Mouse (Mus musculus): ENCODE results near the gene Best1.
A peak's percentile ranks its signal among the peaks of the same experiment; 100 is the strongest.

Gene Best1

DNA sequence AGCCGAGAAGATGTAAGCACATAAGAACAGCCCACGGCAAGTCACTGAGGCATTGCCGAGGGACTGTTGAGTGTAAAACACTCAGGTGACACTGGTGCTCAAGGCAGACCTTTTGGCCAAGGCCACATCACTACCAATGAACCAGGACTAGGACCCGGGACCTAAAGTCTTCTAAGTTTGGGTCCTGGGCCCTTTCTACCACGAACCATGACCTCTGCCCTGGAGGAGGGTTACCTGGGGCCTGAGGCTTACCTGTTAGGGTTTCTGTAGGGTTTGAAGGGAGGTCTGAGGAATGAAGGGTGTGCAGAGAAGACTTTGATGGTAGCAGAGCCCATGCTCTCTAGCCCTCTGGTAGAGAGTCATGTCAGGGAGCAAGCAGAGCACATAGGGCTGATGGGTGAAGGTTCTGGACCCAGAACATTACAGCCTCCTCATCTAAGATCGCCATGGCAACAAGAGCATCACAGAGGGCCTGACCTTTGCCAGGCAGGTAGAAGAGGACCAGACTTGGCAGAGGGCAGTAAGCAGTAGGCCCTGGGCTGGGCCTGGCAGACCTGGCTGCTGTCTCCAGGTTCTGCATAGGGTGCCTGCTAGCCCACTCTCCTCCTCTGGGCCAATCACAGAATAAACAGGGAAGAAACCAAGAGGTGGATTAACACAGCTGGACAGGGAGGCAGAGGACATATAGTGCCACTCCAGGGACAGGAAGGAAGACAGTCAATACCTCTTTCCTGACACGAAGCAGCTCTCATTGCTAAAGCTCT is at the start of gene Best1, which contains the start of gene Rab3il1:
Gene Best1 (minus strand): TSS at position 428 of the 764 bp plus-strand sequence.
Gene Rab3il1 (plus strand): TSS at position 464 of the 764 bp plus-strand sequence.
- no peak for DNase-seq (ENCODE audit: low spot score)

DNA sequence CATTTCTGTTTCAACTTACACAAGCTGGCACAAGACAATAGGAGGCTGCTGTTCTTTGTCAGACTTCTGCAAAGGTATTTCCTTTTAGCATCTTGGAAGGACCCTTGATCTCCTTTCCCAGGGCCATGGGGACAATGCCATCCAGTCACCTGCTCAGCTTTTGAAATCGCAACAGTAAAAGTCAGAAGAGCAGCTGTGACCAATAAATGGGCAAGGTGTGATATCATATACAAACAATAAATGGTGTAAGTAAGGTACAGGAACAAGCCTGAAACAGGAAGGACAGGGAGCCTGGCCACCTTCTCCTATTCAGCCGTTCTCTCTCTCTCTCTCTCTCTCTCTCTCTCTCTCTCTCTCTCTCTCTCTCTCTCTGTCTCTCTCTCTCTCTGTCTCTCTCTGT is 49.0 kb upstream of the Best1 start:
- DNase-seq (ENCODE audit: low spot score) = no peak

DNA sequence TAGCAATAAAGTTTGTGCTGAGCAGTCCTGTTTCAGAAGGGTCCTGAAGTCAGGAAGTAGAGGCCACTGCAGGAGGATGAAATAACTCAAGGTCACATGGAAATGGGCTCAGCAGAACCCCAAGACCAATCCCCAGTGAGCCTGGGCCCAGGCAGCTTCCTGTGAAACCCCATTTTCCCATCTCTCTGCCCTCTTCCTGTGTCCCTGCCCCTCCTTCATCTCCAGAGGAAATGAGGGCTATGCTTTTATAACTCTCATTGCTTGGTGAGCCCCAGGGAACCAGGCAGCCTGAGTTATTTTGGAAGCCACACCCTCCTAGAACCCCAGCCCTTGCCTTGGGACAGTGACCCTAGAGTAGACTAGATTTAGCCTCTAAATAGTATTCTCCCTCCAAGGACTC is 48.1 kb upstream of the Best1 start:
- DNase-seq (ENCODE audit: low spot score) = no peak

DNA sequence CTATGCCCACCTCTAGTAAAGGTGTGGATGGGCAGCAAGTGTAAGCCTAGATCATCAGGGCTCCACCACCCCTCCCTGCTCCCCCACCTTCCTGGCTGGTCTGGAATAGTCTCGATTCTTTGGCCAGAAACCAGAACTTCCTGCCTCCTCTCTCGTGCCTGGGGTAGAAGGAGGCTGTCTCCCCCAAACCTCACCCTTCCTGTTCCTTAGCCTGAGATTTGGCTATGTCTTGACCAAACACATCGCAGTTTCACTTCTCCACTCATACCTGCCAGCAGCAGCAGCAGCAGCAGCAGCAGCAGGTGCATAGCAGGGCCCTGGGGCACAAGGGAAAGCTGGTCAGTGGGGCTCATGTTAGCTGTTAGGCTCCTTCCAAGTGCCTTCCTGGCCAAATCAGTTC is 45.5 kb upstream of the Best1 start:
- no peak for DNase-seq (ENCODE audit: low spot score)

DNA sequence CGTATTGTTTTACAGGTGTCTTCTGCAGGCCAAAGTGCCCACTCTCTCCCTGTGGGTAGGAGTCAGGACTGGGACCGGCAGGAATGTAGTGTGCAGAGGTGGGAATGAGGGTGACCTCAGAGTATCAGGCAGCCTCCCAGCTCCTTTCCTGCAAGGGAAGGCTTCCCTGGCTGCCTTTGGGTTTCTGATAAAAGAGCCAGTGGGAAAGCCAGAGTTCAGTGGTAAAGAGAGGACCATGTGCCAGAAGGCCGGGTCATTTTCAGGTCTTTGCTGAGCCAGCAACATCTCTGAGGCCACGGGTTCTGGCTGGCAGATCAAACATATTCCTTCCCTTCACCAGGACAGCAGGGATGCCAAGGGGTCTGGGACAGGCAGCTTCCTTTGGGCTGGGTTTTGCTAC is 44.9 kb upstream of the Best1 start:
- DNase-seq (ENCODE audit: low spot score) = no peak

DNA sequence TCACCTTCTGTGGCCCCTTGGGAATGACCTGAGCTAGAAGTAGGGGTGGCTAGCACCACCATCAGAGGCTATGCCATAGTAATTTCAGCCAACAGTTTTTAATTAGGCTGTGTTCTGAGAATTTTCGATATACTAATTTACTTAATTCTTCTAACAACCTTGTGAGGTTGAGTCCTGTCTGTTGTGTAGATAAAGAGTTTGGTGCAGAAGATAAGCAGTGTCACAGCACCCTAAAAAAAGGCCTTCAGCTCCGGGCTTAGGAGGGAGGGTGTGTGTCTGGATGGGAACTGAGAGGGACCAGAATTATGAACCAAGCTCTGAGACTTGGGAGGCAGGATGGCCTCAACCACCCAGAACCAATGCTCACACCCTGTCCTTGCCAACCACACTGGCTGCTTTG is 44.3 kb upstream of the Best1 start:
- no peak for DNase-seq (ENCODE audit: low spot score)

DNA sequence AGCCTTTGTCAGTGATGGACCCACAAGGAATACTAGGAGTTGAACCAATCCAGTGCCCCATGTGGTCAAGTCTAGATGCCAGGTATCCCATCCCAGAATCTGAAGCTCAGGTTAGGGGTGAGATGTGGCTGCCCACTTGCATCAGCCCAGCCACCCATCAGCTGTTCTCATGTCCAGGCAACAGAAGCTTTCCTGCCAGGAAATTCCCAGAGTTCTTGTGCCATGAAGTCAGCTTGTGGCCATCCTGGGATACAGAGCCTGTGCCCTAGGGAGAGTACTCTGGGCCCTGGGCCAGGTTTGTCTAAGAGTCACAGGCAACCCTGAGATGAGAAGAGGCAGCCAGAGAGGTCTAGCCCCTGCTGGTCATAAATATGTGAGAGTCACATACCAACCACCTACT is 42.2 kb upstream of the Best1 start:
- DNase-seq (ENCODE audit: low spot score) = no peak

DNA sequence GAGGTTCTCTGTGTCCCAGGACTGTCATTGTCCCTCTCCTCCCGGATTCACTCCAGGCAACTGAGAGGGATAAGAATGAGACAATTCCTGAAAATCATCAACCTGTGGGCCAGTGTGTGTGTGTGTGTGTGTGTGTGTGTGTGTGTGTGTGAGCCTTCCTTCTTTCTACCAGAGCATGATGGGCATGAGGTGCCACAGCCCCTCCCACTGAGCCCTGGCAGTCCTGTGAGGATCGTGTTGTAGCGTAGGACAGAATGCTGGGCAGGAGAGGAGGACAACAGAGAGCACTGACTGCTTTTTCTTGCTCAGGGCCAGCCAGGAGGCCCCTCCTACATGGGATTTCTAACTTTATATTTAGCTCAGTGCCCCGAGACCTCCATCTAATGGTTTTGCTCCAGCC is 41.4 kb upstream of the Best1 start:
- DNase-seq (ENCODE audit: low spot score) = no peak

DNA sequence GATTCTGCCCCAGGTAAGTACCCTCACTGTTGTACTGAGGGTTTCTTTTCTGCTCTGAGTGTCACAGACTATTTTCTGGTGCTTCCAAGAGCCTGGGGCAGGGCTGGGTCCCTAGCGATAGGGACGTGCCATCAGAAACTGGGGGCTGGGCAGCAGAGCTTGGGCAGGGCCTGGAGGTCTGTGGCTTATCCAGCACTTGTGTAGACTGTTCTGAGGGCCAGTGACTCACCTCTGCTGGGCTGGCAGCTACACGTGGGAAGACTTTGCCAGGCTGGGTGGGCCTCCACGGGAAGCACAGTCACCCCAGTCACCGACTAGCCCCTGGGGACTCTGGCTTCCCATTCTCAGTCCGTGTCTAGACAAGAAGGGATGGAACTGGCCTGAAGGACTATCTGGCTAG is 40.8 kb upstream of the Best1 start:
- DNase-seq (ENCODE audit: low spot score) = no peak

DNA sequence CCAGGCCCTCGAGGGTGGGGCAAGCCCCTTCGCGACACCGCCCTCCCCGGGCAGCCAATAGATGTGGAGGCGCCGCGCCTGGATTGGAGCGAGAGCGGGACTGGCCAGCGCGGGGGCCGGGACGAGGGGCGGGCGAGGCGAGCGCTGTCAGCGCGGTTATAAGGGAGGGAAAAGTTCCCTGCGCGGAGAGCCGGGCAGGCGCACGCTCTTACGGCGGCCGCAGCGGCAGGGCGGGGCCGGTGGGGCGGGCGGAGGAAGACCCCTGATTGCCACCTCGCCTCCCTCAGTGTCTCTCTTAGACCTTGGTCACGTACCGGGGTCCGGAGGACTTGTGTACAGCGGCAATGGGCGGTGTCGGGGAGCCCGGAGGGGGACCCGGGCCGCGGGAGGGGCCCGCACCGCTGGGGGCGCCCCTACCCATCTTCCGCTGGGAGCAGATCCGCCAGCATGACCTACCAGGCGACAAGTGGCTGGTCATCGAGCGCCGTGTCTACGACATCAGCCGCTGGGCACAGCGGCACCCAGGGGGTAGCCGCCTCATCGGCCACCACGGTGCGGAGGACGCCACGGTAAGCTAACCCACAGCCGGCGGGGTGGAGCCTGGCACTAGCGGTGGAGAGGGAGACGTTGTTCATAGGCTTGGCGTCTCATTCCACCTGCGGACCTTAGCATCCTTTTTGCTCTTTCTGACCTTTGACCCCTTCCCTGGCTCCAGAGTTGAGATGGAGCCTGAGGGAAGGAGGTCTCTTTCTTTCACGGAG is 40.1 kb upstream of the Best1 start, which contains the start of gene Fads3:
Gene Fads3 (plus strand): TSS at position 182 of the 761 bp plus-strand sequence.
- DNase-seq (ENCODE audit: low spot score) = no peak

DNA sequence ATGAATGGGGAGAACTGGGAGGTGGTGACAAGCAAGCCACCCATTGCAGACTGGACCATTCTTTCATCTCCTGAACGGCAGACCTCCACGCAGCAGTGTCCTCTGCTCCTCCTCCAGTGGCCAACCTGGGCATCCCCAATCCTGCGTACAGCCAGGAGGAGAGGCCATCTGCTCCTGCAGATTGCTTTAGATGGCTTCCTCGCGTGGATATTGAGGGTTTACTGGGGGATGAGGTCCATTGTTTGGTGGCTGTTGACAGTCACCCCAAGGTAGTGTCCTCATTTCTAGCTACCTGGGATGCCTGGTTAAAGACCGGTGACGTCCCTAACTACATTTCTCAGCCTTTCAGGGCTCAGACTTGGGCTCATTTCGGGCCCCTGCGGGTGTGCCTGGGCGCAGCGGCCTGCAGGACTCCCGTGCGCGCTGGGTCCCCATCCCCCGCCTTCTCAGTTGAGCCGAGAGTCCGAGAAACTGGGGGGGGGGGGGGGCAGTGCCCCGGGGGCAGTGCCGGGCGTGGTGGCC is 39.5 kb upstream of the Best1 start:
- no peak for DNase-seq (ENCODE audit: low spot score)

DNA sequence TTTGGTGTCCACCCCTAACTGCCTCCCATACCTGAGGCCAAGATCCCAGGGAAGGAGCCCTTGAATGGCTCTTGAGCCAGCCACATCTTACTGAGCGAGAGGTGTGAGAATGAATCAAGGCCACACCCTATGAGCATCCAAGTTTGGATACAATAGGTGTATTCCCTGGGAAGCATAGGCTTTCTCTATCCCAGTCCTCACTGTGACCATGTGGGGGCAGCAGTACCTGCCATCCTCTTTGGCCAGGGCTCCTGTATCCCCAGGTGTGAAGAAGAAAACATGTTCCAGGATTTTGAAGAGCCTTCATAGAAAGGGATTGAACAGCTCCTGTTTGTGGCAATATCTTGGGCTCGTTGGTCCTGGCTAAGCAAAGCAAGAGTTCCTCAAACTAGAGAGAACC is 38.2 kb upstream of the Best1 start:
- no peak for DNase-seq (ENCODE audit: low spot score)

DNA sequence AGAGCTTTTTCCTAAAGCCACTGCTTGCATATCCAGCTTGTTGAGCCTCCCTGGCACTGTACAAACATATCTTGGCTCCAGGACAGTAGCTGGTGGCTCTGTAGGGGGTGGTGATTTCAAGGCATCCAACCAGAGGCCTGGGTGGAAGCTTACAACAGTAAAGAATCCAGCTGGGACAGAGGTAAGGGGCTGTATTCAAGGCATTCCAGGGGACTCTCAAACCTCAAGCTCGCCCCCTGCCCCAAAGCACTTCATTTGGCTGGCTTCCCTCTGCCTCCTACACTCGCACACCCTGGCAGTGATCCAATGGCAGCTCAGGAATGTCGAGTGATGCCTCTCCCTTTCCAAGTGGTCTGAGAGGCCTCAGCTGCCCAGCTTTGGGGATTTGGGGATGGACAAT is 37.5 kb upstream of the Best1 start:
- DNase-seq (ENCODE audit: low spot score) = no peak

DNA sequence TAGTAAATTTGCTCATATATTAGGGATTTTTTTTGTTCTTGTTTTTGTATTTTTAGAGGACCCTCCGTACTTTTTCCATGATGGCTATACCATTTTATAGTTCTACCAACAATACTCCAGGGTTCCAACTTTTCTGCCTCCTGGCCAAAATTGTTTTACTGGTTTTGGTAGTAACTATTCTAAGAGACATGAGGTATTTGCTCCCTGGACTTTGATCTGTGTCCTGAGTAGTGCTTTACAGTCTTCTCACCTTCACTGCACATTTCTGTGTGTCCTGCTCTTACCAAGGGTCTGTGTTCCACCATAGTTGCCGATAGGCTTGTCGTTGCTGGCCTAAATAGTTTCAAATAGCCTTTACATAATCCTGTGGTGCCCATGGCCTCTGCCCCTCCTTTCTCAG is 36.9 kb upstream of the Best1 start:
- DNase-seq (ENCODE audit: low spot score) = no peak

DNA sequence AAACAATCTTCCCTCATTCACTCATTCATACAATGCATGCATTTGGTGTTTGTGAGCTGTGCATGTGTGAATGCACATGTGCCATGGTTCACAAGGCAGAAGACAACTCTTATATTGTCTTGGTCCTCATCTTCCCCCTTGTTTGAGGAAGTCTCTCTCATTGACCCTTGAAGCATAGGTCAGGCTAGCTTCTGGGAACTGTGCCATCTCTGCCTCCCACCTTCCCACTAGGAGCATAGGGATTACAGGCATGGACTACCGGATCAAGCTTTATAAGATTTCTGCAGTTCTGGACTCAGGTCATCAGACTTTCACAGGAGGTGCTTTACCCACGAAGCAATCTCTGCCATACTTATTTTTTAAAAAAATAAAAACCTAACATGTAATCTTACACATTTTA is 36.1 kb upstream of the Best1 start:
- no peak for DNase-seq (ENCODE audit: low spot score)

DNA sequence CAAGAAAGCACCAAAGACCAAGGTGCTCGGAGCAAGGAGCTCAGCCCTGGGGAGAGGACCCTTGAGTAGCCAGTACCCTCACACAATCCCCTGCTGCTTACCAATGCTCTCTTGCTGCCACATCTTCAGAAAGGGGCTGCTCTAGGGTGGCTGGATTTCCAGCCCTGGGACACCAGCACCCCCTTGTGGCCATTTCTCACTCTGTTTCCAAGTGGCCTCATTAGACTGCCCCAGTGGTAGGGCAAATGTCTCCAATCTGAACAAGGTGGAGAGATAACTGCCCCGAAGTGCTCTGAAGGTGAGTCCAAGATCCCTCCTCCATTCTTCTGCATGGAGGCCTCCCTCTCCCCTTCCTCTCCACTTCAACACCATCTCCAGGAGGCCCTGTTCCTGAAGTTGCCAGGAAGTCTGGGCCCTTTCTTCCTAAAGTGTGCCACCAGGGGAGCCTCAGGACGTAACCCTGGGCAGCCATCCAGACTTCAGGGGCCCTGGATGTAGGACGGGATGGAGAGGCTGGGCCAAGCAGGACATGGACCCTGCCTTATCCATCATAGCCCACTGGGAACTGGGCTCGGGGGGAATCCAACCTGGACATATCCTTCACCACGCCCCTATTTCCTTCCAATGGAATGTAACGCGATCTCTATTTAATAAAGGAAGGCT is 33.5 kb upstream of the Best1 start:
- DNase-seq (ENCODE audit: low spot score) = peak; percentile 56

DNA sequence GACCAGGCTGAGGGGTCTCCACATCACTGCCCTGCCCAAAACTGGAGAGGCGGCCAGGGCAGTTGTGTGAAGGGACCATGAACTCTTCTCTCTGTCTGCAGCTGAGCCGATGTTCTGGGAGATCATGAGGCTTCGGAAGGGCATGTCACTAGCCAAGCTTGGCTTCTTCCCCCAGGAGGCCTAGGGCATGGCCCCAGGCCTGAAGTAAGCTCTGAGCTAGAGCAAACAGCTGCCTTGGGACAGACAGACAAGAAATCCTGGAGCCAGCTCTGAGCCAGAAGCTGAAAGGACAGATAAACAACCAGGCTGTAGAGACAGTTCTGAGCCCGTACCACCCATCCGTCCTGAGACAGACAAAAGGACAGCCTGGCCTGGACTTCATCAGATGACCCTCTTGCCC is 32.9 kb upstream of the Best1 start:
- no peak for DNase-seq (ENCODE audit: low spot score)

DNA sequence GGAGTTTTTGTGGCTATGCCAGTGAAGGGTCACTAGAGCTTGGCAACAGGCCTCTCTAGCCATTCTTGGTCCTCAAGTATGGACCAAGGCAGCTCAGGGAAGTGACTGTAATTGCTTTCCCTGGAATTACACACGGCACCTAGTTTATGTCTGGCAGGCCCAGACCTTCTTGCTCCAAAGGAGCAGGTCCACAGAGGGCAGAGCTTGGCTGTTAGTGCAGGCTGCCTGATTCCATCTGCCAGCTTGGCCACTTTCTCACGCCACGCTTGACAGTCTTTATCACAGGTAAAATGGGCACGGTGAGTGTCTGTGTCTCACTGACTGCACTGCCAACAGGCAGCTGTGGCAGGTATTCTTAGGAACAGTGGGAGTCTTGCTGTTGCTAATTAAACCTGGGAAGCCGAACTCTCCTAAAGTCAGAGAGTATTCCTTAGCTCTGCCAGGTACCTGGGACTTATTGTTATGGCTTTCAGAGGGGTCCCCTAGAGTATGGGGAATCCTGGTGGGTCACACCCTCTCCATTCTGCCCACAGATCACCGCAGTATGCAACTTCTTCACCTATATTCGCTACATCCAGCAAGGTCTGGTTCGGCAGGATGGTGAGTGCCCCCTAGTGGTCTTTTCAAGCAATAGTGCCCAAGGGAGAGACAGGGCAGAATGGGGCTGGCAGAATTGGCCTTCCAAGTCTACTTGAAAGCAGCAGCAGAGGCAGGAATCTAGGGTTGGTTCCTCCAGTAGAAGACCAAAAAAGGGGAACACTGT is 32.0 kb upstream of the Best1 start:
- no peak for DNase-seq (ENCODE audit: low spot score)

DNA sequence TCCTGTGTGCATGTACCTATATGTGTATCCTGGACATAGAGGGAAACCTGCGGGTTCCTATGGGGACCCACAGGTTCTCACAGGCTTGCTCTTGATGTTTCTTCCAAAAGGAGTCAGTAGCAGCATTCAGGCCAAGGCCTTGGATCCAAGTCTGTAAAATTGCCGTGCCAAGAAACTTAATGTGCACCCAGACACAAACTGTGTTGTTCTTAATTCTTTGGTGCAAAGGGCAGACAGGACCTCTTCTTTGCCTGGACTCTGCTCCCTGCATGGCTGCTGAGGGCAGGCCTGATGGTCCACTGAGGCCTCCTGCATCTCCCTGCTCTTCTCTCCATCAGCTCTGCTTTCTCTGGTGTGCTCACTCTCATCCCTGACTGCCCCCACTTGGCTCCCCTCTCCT is 28.3 kb upstream of the Best1 start:
- DNase-seq (ENCODE audit: low spot score) = no peak

DNA sequence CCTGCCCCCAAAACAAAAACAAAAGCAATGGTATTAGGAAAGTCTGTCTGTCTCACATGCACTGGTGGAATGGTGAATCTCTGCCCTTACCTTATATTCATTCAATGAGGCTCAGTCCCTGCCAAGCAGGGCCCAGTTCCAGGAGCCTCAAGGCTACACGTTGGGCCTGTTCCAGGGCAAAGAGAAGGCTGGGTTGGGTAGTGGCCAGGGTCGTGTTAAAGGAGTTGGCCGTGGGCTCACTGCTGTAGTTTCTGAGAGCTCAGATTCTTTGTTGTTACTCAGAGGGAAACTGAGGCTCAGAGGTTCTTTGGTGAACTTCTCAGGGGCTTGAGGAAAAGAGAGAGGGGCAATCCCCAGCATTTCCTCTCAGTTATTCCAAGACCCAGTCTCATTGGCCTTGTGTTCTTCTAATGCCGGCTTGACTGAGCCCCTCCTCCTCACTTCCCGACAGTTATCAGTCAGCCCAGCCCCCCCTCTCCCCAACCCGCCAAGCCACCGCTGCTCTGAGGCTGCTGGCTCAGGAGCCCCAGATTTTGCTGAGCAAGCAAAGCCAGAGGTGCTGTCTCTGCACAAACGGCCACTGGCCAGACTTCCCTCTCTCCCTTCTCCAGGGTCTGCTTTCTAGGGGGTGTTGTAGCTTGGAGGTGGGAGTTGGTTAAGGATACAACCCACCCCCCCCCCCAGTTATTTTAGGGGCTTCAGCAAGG is 23.9 kb upstream of the Best1 start:
- DNase-seq (ENCODE audit: low spot score) = no peak

DNA sequence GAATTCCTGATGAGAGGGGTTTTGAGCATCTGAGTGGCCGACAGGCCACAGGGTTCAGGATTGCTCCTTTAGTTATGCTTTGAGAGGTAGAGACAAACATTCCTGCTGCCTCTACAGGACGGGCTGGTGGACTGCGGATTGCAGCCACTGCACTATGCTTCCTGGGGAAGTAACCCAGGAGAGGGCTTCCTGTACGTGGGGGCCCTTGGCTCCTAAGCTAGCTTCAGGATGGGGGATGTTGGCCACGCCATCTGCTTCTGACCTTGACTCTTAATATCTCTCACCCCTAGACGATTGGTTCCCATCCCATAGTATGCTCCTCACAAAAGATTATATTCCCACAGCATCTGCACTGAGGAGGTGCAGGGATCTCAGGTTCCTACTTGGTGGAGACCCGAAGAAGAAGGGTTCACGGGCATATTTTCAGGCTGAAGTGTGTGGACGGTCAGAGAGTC is 21.9 kb upstream of the Best1 start:
- DNase-seq (ENCODE audit: low spot score) = no peak

All from left cerebral cortex, adult 11 months (tissue).